Mouse (Mus musculus) CH12.LX (cell line): Measurements from ENCODE around the gene Ap1ar. TPM values are rescaled to one million over a fixed set of nuclear protein-coding genes. Genes with fewer than 3 reads are reported as not detected.

ENCODE experiments used
- DNase-seq: peaks from one replicate; pipeline ENCODE4 v3.0.0-alpha.2; 2013; ENCODE audit errors: extremely low read depth
- H3K27ac ChIP-seq: 2 replicates; pipeline ENCODE4 v1.5.1; 2012; ENCODE audit warnings: low read depth, mild to moderate bottlenecking, control low read depth, moderate library complexity; ENCODE audit not compliant: insufficient read depth
- H3K27me3 ChIP-seq: replicated peaks from 2 replicates; pipeline ENCODE3; 2012; ENCODE audit warnings: inconsistent platforms
- H3K36me3 ChIP-seq, 2 experiments: replicated peaks in 1 of 2; 2 replicates each; pipeline versions ENCODE3 to v1.6.1; 2012; ENCODE audit warnings: inconsistent platforms in 1 of 2, low read length in 1 of 2, mild to moderate bottlenecking in 1 of 2, mixed read lengths in 1 of 2, moderate library complexity in 1 of 2; ENCODE audit not compliant: control insufficient read depth in 1 of 2, insufficient read depth in 1 of 2
- H3K4me1 ChIP-seq, 2 experiments: 2 replicates each; pipeline ENCODE4 v1.6.1; 2012; ENCODE audit warnings: inconsistent platforms in 1 of 2, moderate library complexity in 1 of 2; ENCODE audit not compliant: insufficient read depth in 2 of 2, control insufficient read depth in 1 of 2
- H3K4me2 ChIP-seq: 2 replicates; pipeline ENCODE4 v1.6.1; 2012; ENCODE audit warnings: low read depth, mild to moderate bottlenecking, control low read depth; ENCODE audit not compliant: poor library complexity, insufficient read depth, severe bottlenecking
- H3K4me3 ChIP-seq, 3 experiments: fragments of 150-350 bp in 1 of 3; sonication (generic) in 1 of 3; replicated peaks in 1 of 3; 2 replicates each; pipeline versions ENCODE3 to v1.5.1; 2011 to 2012; ENCODE audit warnings: low read depth in 2 of 3, low read length in 2 of 3, mild to moderate bottlenecking in 2 of 3, moderate library complexity in 2 of 3, control low read depth in 1 of 3, improper control_type of control experiment in 1 of 3, inconsistent platforms in 1 of 3, mixed read lengths in 1 of 3; ENCODE audit not compliant: poor library complexity in 1 of 3
- H3K79me2 ChIP-seq: replicated peaks from 2 replicates; pipeline ENCODE4 v1.6.1; 2012; ENCODE audit warnings: mild to moderate bottlenecking, moderate library complexity; ENCODE audit not compliant: control insufficient read depth, poor library complexity, insufficient read depth, severe bottlenecking; ENCODE audit errors: extremely low read depth
- H3K9ac ChIP-seq: 2 replicates; pipeline ENCODE4 v1.6.1; 2012; ENCODE audit warnings: low read depth, mild to moderate bottlenecking, control low read depth, moderate library complexity; ENCODE audit not compliant: insufficient read depth
- H3K9me3 ChIP-seq: replicated peaks from 2 replicates; pipeline ENCODE3; 2012; ENCODE audit warnings: low read length, inconsistent platforms, mixed read lengths
- BHLHE40 ChIP-seq: IDR thresholded peaks from 2 replicates; pipeline ENCODE4 v1.6.1; 2011; ENCODE audit warnings: mild to moderate bottlenecking, low read depth, low read length, improper control_type of control experiment
- CTCF ChIP-seq, 2 experiments: IDR thresholded peaks in 1 of 2; conservative IDR thresholded peaks in 1 of 2; 2 replicates each; pipeline ENCODE4 v1.5.1; 2011 to 2012; ENCODE audit warnings: low read depth in 2 of 2, low read length in 2 of 2, improper control_type of control experiment in 1 of 2, inconsistent platforms in 1 of 2, mild to moderate bottlenecking in 1 of 2, moderate library complexity in 1 of 2
- ELF1 ChIP-seq: IDR thresholded peaks from 2 replicates; pipeline ENCODE4 v1.6.1; 2014; ENCODE audit warnings: low read depth, mild to moderate bottlenecking, inconsistent platforms, low read length, improper control_type of control experiment
- EP300 ChIP-seq: IDR thresholded peaks from 2 replicates; pipeline ENCODE4 v1.6.1; 2011; ENCODE audit warnings: low read length, improper control_type of control experiment
- ETS1 ChIP-seq: conservative IDR thresholded peaks from 2 replicates; pipeline ENCODE4 v1.6.1; 2012; ENCODE audit warnings: low read depth, mild to moderate bottlenecking, inconsistent platforms, low read length, improper control_type of control experiment, moderate library complexity
- HCFC1 ChIP-seq: IDR thresholded peaks from 2 replicates; pipeline ENCODE4 v1.6.1; 2012; ENCODE audit warnings: low read depth, mild to moderate bottlenecking, inconsistent platforms, low read length, improper control_type of control experiment
- IRF4 ChIP-seq: IDR thresholded peaks from 2 replicates; pipeline ENCODE4 v1.6.1; 2014; ENCODE audit warnings: low read depth, mild to moderate bottlenecking, inconsistent platforms, low read length, improper control_type of control experiment
- JUN ChIP-seq: IDR thresholded peaks from 2 replicates; pipeline ENCODE4 v1.6.1; 2011; ENCODE audit warnings: low read depth, mild to moderate bottlenecking, low read length, improper control_type of control experiment, moderate library complexity; ENCODE audit not compliant: insufficient read depth
- JUND ChIP-seq: conservative IDR thresholded peaks from 2 replicates; pipeline ENCODE4 v1.6.1; 2011; ENCODE audit warnings: low read depth, low read length, improper control_type of control experiment
- KAT2A ChIP-seq: IDR thresholded peaks from 2 replicates; pipeline ENCODE4 v1.6.1; 2012; ENCODE audit warnings: low read length, improper control_type of control experiment, inconsistent platforms; ENCODE audit not compliant: insufficient replicate concordance
- MAFK ChIP-seq: IDR thresholded peaks from 2 replicates; pipeline ENCODE4 v1.6.1; 2011; ENCODE audit warnings: low read length, improper control_type of control experiment; ENCODE audit not compliant: insufficient replicate concordance
- MAX ChIP-seq: IDR thresholded peaks from 2 replicates; pipeline ENCODE4 v1.6.1; 2011; ENCODE audit warnings: low read length, improper control_type of control experiment
- MAZ ChIP-seq: IDR thresholded peaks from 2 replicates; pipeline ENCODE4 v1.6.1; 2012; ENCODE audit warnings: low read depth, mild to moderate bottlenecking, inconsistent platforms, low read length, improper control_type of control experiment, moderate library complexity
- MXI1 ChIP-seq: IDR thresholded peaks from 2 replicates; pipeline ENCODE4 v1.6.1; 2011; ENCODE audit warnings: mild to moderate bottlenecking, low read depth, low read length, improper control_type of control experiment
- NELFE ChIP-seq: IDR thresholded peaks from 2 replicates; pipeline ENCODE4 v1.6.1; 2011; ENCODE audit warnings: low read depth, low read length, improper control_type of control experiment
- NRF1 ChIP-seq: IDR thresholded peaks from 2 replicates; pipeline ENCODE4 v1.6.1; 2014; ENCODE audit warnings: low read depth, mild to moderate bottlenecking, inconsistent platforms, low read length, improper control_type of control experiment, moderate library complexity
- PAX5 ChIP-seq: IDR thresholded peaks from 2 replicates; pipeline ENCODE4 v1.6.1; 2012; ENCODE audit warnings: low read length, inconsistent platforms, mixed read lengths
- POLR2A ChIP-seq: IDR thresholded peaks from 2 replicates; pipeline ENCODE4 v1.6.1; 2011; ENCODE audit warnings: low read depth, mild to moderate bottlenecking, improper control_type of control experiment, low read length
- RAD21 ChIP-seq: IDR thresholded peaks from 2 replicates; pipeline ENCODE4 v1.6.1; 2011; ENCODE audit warnings: low read depth, mild to moderate bottlenecking, low read length, improper control_type of control experiment, moderate library complexity
- RCOR1 ChIP-seq: conservative IDR thresholded peaks from 2 replicates; pipeline ENCODE4 v1.6.1; 2012; ENCODE audit warnings: low read depth, mild to moderate bottlenecking, inconsistent platforms, low read length, improper control_type of control experiment
- SIN3A ChIP-seq: IDR thresholded peaks from 2 replicates; pipeline ENCODE4 v1.6.1; 2012; ENCODE audit warnings: low read length, improper control_type of control experiment, inconsistent platforms
- SMC3 ChIP-seq: IDR thresholded peaks from 2 replicates; pipeline ENCODE4 v1.6.1; 2011; ENCODE audit warnings: low read depth, low read length, improper control_type of control experiment
- TCF12 ChIP-seq: IDR thresholded peaks from 2 replicates; pipeline ENCODE4 v1.6.1; 2014; ENCODE audit warnings: low read depth, mild to moderate bottlenecking, inconsistent platforms, low read length, improper control_type of control experiment
- UBTF ChIP-seq: IDR thresholded peaks from 2 replicates; pipeline ENCODE4 v1.6.1; 2012; ENCODE audit warnings: low read depth, mild to moderate bottlenecking, inconsistent platforms, low read length, improper control_type of control experiment, moderate library complexity
- USF1 ChIP-seq: IDR thresholded peaks from 2 replicates; pipeline ENCODE4 v1.6.1; 2014; ENCODE audit warnings: low read depth, mild to moderate bottlenecking, inconsistent platforms, low read length, improper control_type of control experiment
- USF2 ChIP-seq: conservative IDR thresholded peaks from 2 replicates; pipeline ENCODE4 v1.6.1; 2011; ENCODE audit warnings: low read depth, low read length, improper control_type of control experiment
- ZKSCAN1 ChIP-seq: IDR thresholded peaks from 2 replicates; pipeline ENCODE4 v1.6.1; 2012; ENCODE audit warnings: low read depth, inconsistent platforms, low read length, improper control_type of control experiment, borderline replicate concordance
- ZMIZ1 ChIP-seq: IDR thresholded peaks from 2 replicates; pipeline ENCODE4 v1.6.1; 2012; ENCODE audit warnings: low read depth, mild to moderate bottlenecking, inconsistent platforms, low read length, improper control_type of control experiment
- dilution Hi-C: fragments of 300-500 bp; cut with MboI; formaldehyde crosslinking; loops from 2 replicates; pipeline ENCODE4 v1.14.3; 2020; ENCODE audit warnings: low sequenced_read_pairs; ENCODE audit not compliant: extremely low pct_unique_long_range_greater_than_20kb, extremely low pct_ligation_motif_present
- in situ Hi-C: fragments of 300-500 bp; cut with MboI; formaldehyde crosslinking; loops from 3 replicates; pipeline ENCODE4 v1.14.3; 2019; ENCODE audit warnings: low sequenced_read_pairs, low pct_ligation_motif_present, low pct_unique_long_range_greater_than_20kb, mixed read lengths
- polyA plus RNA-seq: library from polyadenylated mRNA; unstranded; fragments of >175 nt; gene quantifications from 2 replicates; pipeline ENCODE4 v1.2.1, GENCODE M21; 2012; ENCODE audit warnings: low read depth; ENCODE audit not compliant: insufficient read length
- total RNA-seq, 2 experiments: library from RNA; depleted of rRNA; stranded (reverse); fragments of 300-350 nt in 1 of 2; fragments of >200 nt in 1 of 2; gene quantifications; 2 replicates each; pipeline ENCODE4 v1.2.3; 2012 to 2014

The Ap1ar gene
- total and polyA plus RNA-seq, 3 experiments: 45.8 to 64.4 (median 51.2) TPM

- TF ChIP-seq PAX5 (no peak), POLR2A (no peak), ZKSCAN1 (no peak), NELFE (no peak), SIN3A (no peak), CTCF (conservative IDR thresholded peaks at IDR 0.05 in 1 of 2, IDR thresholded peaks at IDR 0.05 in 1 of 2; ENCODE audit: low read depth in 2 of 2, low read length in 2 of 2) (no peak), RCOR1 (no peak), TCF12 (no peak), ETS1 (no peak), NRF1 (no peak), MAZ (no peak), ELF1 (no peak), EP300 (no peak), USF1 (no peak), MXI1 (no peak), UBTF (no peak), ZMIZ1 (no peak), IRF4 (no peak)
- no peak for DNase-seq
- dilution Hi-C loops: no loop called here
- in situ Hi-C loops: no loop called here
- H3K4me3 ChIP-seq: no peak overlapping the region
- H3K4me2 ChIP-seq: no peak overlapping the region
- H3K9me3 ChIP-seq: peaks cover 7% of the 10 kb centered on the region
- H3K27me3 ChIP-seq: no peaks in the 10 kb centered on the region
- H3K27ac ChIP-seq: no peak overlapping the region
- peaks cover 0 to under 1% of the 10 kb centered on the region in 2 experiments; a peak in 1 of 4 replicates for H3K4me1 ChIP-seq
- H3K36me3 ChIP-seq: no peaks in the 10 kb centered on the region
- no peaks in the 10 kb centered on the region for H3K79me2 ChIP-seq
- H3K9ac ChIP-seq: no peak overlapping the region
Measured at GRCm38 (mm10) chr3:127843941-127844327, 6.6 kb upstream of the Ap1ar start.

GRCm38 (mm10) chr3:127843324-127843940, 6.1 kb upstream of the Ap1ar start:
- Histone ChIP-seq H3K36me3 (no peaks in the 10 kb centered on the region), H3K9me3 (peaks cover 7% of the 10 kb centered on the region), H3K4me3 (no peak overlapping the region), H3K79me2 (no peaks in the 10 kb centered on the region), H3K9ac (no peak overlapping the region), H3K4me2 (no peak overlapping the region), H3K4me1 (peaks cover 0 to 6% of the 10 kb centered on the region in 2 experiments; a peak in 1 of 4 replicates), H3K27me3 (no peaks in the 10 kb centered on the region), H3K27ac (no peak overlapping the region)
- dilution Hi-C loops: no loop called here
- DNase-seq: no peak
- no peak for TF ChIP-seq BHLHE40
- TF ChIP-seq RAD21: no peak
- no peak for TF ChIP-seq KAT2A
- TF ChIP-seq MAFK: no peak
- no peak for TF ChIP-seq JUN
- no peak for TF ChIP-seq MAX
- TF ChIP-seq HCFC1: no peak
- no peak for TF ChIP-seq USF1
- TF ChIP-seq MAZ: no peak
- TF ChIP-seq IRF4: no peak
- TF ChIP-seq SMC3: no peak
- TF ChIP-seq USF2: no peak
- no peak for TF ChIP-seq JUND
- in situ Hi-C loops: no loop called here
